Mouse (Mus musculus) embryonic facial prominence, embryonic 10.5 days (tissue): ENCODE results near the gene Dnajc5. TPM values are rescaled to one million over a fixed set of nuclear protein-coding genes. Genes with fewer than 3 reads are reported as not detected.
A peak's percentile ranks its signal among the peaks of the same experiment; 100 is the strongest.

Experiments used
- DNase-seq: peaks from one replicate; pipeline ENCODE4 v3.0.0-alpha.2; 2017; ENCODE audit warnings: low spot score
- H3K27ac ChIP-seq: fragments of 300-500 bp; sonication (generic); replicated peaks from 2 replicates; pipeline ENCODE4 v1.5.1; 2016; ENCODE audit warnings: mild to moderate bottlenecking
- H3K27me3 ChIP-seq: fragments of 300-500 bp; sonication (generic); replicated peaks from 2 replicates; pipeline ENCODE4 v1.6.1; 2016; ENCODE audit warnings: low read depth, mild to moderate bottlenecking; ENCODE audit not compliant: poor library complexity, severe bottlenecking
- H3K36me3 ChIP-seq: fragments of 300-500 bp; sonication (generic); replicated peaks from 2 replicates; pipeline ENCODE4 v1.6.1; 2016; ENCODE audit warnings: mild to moderate bottlenecking, moderate library complexity
- H3K4me1 ChIP-seq: fragments of 300-500 bp; sonication (generic); 2 replicates; pipeline ENCODE4 v1.6.1; 2016
- H3K4me3 ChIP-seq: fragments of 300-500 bp; sonication (generic); 2 replicates; pipeline ENCODE4 v1.5.1; 2016; ENCODE audit warnings: mild to moderate bottlenecking, moderate library complexity
- H3K9me3 ChIP-seq: fragments of 300-500 bp; sonication (generic); 2 replicates; pipeline ENCODE4 v1.6.1; 2016; ENCODE audit warnings: mild to moderate bottlenecking
- WGBS: fragments of 180-500 bp; shearing (Covaris S2); methylation state at CpG from one replicate; pipeline ENCODE4 v1.1.7; 2016; 5-methylcytosine and 5-hydroxymethylcytosine counted together
- microRNA-seq: library from miRNA; unstranded; fragments of <30 nt; microRNA quantifications from one replicate; pipeline ENCODE4, GENCODE M21; 2017
- polyA plus RNA-seq: library from polyadenylated mRNA; unstranded; fragments of >200 nt; fragmentation: Nextera tagmentation; extraction: Ambion mirVana; gene quantifications from 2 replicates; pipeline ENCODE4 v1.2.1, GENCODE M21; 2016

The Dnajc5 gene
- polyA plus RNA-seq, 1 experiment from 2014 or later, result 93.4 TPM

DNA sequence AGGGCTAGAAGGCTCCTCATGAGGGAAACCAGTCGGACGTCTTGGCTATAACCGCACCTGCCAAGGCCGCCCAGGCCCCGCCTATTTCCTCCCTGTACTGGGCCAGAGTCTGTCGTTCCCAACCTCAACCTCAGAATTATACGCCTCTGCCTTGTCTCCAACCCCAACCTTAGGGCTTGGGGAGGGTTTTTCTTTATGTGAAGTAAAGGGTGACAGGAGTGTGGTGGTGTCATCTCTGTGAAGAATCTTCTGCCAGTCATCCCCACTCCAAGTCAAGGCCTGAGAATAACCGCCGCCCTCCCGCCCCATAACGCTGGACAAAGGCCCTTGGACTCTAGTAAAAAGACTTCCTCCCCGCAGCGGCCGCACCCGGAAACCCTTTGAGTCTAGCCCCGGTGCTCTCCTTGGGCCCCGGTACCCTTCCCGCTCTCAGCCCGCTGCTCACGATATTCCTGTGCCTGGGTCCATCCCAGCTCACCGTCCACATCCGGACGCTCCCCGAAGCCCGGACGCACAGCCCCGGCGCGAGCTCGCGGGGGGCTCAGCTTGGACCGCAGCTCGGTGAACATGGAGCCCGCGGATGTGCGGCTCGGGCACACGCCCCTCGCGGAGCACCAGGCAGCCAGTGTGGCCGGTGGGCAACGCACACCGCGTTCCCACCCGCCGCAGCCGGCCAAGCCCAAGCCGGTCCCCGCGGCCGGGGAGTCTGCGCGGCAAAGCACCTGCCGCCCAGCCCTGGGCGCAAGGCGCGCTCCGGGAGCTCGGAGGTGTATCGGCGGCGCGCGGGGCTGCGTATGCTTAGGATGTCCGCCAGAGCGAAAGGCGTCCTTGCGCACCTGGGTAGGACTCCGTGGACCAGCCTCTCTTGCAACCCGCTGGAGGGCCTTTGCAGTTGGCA, 78.4 kb downstream of the Dnajc5 start, which contains the start of gene Samd10:
Gene Samd10, minus strand, starts transcription at position 759 of the 898 bp plus-strand sequence.
- peaks cover 35% of the 10 kb centered on the region for H3K27me3 ChIP-seq
- peak; percentile 79 for DNase-seq
- 1% methylated on average over 71 of the region's 71 CpGs for WGBS
- H3K27ac ChIP-seq, result peak within 1 kb of the TSS; percentile 90
- H3K9me3 ChIP-seq, result no peaks in the 10 kb centered on the region
- peak within 1 kb of the TSS; percentile 88 for H3K4me3 ChIP-seq
- H3K4me1 ChIP-seq, result peaks cover 39% of the 10 kb centered on the region
- peaks cover 4% of the 10 kb centered on the region; the same call in 1 of the 2 replicates for H3K36me3 ChIP-seq

DNA sequence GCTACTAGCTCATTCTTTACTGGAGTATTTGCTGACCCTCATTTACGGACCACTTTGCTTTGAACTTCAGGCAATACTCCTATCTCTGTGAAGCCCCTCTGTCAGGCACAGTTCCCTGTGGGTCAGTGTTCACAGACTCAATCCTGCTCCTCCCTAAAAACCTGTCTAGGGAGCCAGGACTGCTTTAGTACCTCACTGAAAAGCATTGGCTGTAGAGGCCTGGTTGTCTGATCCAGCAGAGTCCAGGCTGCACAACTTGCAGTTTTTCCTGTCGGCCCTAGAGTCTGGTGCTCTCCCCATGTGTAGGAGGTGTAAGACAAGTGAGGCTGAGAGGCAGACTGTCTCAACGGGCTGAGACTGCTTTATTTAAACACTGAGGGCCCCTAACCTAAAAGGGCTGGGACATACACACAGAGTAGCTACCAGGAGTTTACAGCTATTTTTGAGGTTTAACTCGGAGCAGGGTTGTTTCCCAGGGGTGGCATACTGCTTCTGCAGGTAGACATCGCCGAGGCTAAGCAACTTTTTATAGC, 80.0 kb downstream of the Dnajc5 start:
- peak overlapping the region; percentile 88 for H3K27ac ChIP-seq
- H3K27me3 ChIP-seq, result peaks cover 35% of the 10 kb centered on the region
- no peaks in the 10 kb centered on the region for H3K9me3 ChIP-seq
- H3K4me1 ChIP-seq, result peaks cover 39% of the 10 kb centered on the region
- WGBS, result 72% methylated on average over 6 of the region's 6 CpGs
- H3K4me3 ChIP-seq, result peak overlapping the region; percentile 80
- H3K36me3 ChIP-seq, result peaks cover 4% of the 10 kb centered on the region; the same call in 1 of the 2 replicates
- DNase-seq, result no peak

DNA sequence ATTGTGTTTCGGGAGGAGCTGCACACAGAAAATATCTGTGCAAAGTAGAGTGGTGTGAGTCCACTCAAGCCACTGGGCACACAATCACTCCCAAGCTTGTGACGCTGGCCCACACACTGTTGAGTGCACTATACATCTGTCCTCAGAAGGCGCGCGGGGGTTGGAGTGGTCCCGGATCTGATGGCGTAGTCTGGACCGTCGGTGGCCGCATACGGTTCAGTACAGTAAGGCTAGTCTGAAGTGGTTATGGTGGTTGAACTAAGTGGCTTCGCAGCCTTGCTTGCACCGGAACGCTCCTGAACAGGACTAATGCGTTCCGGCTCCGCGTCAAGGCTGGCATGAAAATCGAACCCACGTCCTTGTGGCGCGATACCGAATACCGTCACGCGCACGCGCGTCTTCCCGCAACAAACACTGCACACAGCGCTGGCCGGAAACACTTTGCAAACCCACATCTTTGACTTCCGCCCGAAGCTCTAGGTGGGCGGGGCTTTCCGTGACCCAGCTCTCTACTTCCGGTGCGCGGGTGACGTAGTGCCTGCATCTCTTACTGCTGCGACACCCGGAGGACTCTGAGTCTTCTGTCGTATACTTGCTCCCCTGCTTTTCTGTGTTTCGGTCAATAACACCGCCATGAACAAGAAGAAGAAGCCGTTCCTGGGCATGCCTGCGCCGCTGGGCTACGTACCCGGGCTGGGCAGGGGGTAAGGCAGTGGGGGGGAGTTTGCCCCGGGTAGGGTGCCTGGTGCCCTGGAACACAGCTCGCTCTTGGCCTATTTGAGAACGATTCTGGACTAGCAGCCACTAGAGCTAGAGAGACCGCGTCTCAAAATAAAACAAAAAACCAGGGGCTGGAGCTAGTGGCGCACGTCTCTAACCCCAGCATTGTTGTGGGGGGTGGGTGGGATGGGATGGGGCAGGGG, 80.8 kb downstream of the Dnajc5 start:
- Histone ChIP-seq H3K4me3 (peak overlapping the region; percentile 80), H3K36me3 (peaks cover 6% of the 10 kb centered on the region; the same call in 1 of the 2 replicates), H3K9me3 (no peaks in the 10 kb centered on the region), H3K4me1 (peaks cover 39% of the 10 kb centered on the region), H3K27me3 (peaks cover 35% of the 10 kb centered on the region), H3K27ac (peak overlapping the region; percentile 88)
- DNase-seq, result peak; percentile 97
- WGBS, result 2% methylated on average over 57 of the region's 57 CpGs

DNA sequence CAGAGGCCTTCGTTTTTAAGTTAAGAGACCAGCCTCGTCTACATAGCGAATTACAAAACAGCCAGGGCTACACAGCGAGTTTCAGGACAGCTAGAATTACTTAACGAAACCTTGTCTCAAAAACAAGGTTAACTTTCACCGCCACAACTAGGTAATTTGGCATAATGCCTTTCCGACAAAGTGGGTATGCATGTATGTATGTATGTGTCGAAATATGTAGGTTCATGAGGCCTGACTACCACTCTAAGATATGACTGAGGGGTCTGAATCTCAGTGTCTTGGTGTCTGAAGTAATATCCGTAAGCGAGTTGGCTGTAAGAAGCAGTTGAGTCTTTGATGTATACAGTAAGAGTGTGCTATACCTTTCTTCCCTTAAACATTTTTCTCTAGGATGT, 81.5 kb downstream of the Dnajc5 start:
- peak overlapping the region; percentile 80 for H3K4me3 ChIP-seq
- peaks cover 30% of the 10 kb centered on the region for H3K27me3 ChIP-seq
- WGBS, result 28% methylated on average over 10 of the region's 10 CpGs
- H3K36me3 ChIP-seq, result 0 out of 2 replicates have a peak, but pooled peaks cover 5% of the 10 kb centered on the region
- DNase-seq, result no peak
- H3K4me1 ChIP-seq, result peaks cover 39% of the 10 kb centered on the region
- peak overlapping the region; percentile 88 for H3K27ac ChIP-seq
- no peaks in the 10 kb centered on the region for H3K9me3 ChIP-seq

DNA sequence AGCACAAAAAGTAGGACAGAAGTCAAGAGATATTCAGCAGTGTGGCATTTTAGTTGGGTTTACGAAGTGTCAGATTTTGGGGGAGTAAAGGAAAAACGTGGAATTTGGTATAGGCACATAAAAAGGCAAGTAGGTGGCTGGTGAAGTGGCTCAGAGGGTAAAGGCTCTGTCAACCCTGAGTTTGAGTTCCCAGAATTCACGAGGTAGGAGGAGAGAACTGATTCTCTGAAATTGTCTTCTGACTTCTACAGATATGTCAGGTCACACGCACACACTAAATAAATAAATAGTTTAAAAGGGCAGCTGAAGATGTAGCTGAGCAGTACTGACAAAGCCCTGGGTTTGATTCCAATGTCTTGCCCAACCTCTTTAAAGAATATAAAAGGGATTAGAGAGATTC, 82.1 kb downstream of the Dnajc5 start:
- Histone ChIP-seq H3K4me1 (peaks cover 39% of the 10 kb centered on the region), H3K9me3 (no peaks in the 10 kb centered on the region), H3K4me3 (peak overlapping the region; percentile 80), H3K27ac (no peak overlapping the region), H3K36me3 (peaks cover 6% of the 10 kb centered on the region; the same call in 1 of the 2 replicates), H3K27me3 (peaks cover 26% of the 10 kb centered on the region)
- WGBS, result 77% methylated on average over 4 of the region's 4 CpGs
- DNase-seq, result no peak

Small RNA genes within 50 kb of the gene (microRNA-seq; reads per million reads assigned to microRNA genes)
- gene Mir7006, result not detected

Other genes starting within 250 kb of the Dnajc5 start
- 18.7 and 20.2 TPM in 2 replicates for gene Gmeb2, start 232.4 kb upstream of the Dnajc5 start, polyA plus RNA-seq
- 47.9 and 53.7 TPM in 2 replicates for gene Stmn3, start 206.0 kb upstream of the Dnajc5 start, polyA plus RNA-seq
- 72.4 and 74.1 TPM in 2 replicates for gene Rtel1, start 200.7 kb upstream of the Dnajc5 start, polyA plus RNA-seq
- 46.9 and 51.8 TPM in 2 replicates for gene Zgpat, start 155.6 kb upstream of the Dnajc5 start, polyA plus RNA-seq
- 74.0 and 74.4 TPM in 2 replicates for gene Arfrp1, start 155.1 kb upstream of the Dnajc5 start, polyA plus RNA-seq
- gene Lime1, start 140.4 kb upstream of the Dnajc5 start, polyA plus RNA-seq, result 25.7 and 30.7 TPM in 2 replicates
- 16.4 and 20.1 TPM in 2 replicates for gene Zbtb46, start 61.1 kb upstream of the Dnajc5 start, polyA plus RNA-seq
- 0.11 and 0.16 TPM in 2 replicates for gene Abhd16b, start 27.3 kb upstream of the Dnajc5 start, polyA plus RNA-seq
- gene Tpd52l2, start 23.3 kb upstream of the Dnajc5 start, polyA plus RNA-seq, result 173 and 174 TPM in 2 replicates
- 41.1 and 41.3 TPM in 2 replicates for gene Uckl1, start 64.4 kb downstream of the Dnajc5 start, polyA plus RNA-seq
- gene Prpf6, start 71.4 kb downstream of the Dnajc5 start, polyA plus RNA-seq, result 77.2 and 82.6 TPM in 2 replicates
- gene Zfp512b, start 72.3 kb downstream of the Dnajc5 start, polyA plus RNA-seq, result 56.0 and 59.1 TPM in 2 replicates
- gene Samd10, start 78.7 kb downstream of the Dnajc5 start, polyA plus RNA-seq, result 24.9 and 25.5 TPM in 2 replicates
- gene Gm29797, start 136.5 kb downstream of the Dnajc5 start, polyA plus RNA-seq, result 0.28 TPM in 1 of 2 replicates, not detected in the other
- 21.8 and 25.2 TPM in 2 replicates for gene Sox18, start 151.2 kb downstream of the Dnajc5 start, polyA plus RNA-seq
- gene Tcea2, start 159.8 kb downstream of the Dnajc5 start, polyA plus RNA-seq, result 18.3 and 18.8 TPM in 2 replicates
- 85.2 and 89.9 TPM in 2 replicates for gene Rgs19, start 173.5 kb downstream of the Dnajc5 start, polyA plus RNA-seq
- gene Lkaaear1, start 178.0 kb downstream of the Dnajc5 start, polyA plus RNA-seq, result not detected in 2 replicates
- gene Oprl1, start 194.5 kb downstream of the Dnajc5 start, polyA plus RNA-seq, result 2.6 and 3.1 TPM in 2 replicates
- gene Myt1, start 242.8 kb downstream of the Dnajc5 start, polyA plus RNA-seq, result 7.4 and 7.5 TPM in 2 replicates